Mouse (Mus musculus) splenic B cell, adult 2 months (primary cell): ENCODE data around the gene Itga11.
"Not testable (repeated sequence)": the region's sequence is repeated elsewhere in the genome, so short reads cannot be mapped to it uniquely, and the experiment has no call there.

Experiments used
- DNase-seq: peaks from one replicate; pipeline ENCODE4 v3.0.0-alpha.2; 2011; ENCODE audit warnings: low read depth, low spot score
- H3K27me3 ChIP-seq: 2 replicates; pipeline ENCODE4 v1.6.1; 2012; ENCODE audit warnings: mild to moderate bottlenecking, low read length, moderate library complexity, mixed read lengths; ENCODE audit not compliant: control insufficient read depth, poor library complexity, insufficient read depth, severe bottlenecking
- H3K36me3 ChIP-seq: 2 replicates; pipeline ENCODE4 v1.6.1; 2012; ENCODE audit warnings: mild to moderate bottlenecking, low read length, moderate library complexity, mixed read lengths; ENCODE audit not compliant: control insufficient read depth, poor library complexity, insufficient read depth, severe bottlenecking

Gene Itga11

GRCm38 (mm10) chr9:62677641-62678549 lies at the start of gene Itga11:
Gene Itga11, plus strand, starts transcription at chr9:62677826.
- Histone ChIP-seq H3K36me3 (no peaks in the 10 kb centered on the region), H3K27me3 (no peaks in the 10 kb centered on the region)
- no peak for DNase-seq

- H3K36me3 ChIP-seq: no peaks in the 10 kb centered on the region
- no peak for DNase-seq
- no peaks in the 10 kb centered on the region for H3K27me3 ChIP-seq
Measured at GRCm38 (mm10) chr9:62630631-62631240, 46.9 kb upstream of the Itga11 start.

DNA sequence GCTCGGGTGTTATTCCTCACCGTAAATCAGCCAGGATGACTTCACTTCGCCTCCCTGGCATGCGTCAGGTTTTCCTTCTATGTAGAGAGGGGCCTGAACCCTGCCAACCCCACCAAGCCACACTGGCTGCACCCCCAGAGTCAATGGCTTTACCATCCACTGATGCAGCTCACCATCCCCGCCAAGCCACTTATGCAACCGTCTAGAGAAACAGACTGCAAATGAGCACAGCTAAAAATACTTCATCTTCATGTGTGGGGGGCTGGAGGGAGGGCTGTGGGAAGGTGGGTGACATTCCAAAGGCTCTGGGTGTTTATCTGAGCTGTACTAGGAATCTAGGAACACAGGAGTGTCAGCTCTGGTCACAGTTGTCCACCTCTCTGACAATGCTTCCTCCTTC lies 45.2 kb upstream of the Itga11 start:
- no peaks in the 10 kb centered on the region for H3K27me3 ChIP-seq
- DNase-seq: no peak
- H3K36me3 ChIP-seq: no peaks in the 10 kb centered on the region

DNA sequence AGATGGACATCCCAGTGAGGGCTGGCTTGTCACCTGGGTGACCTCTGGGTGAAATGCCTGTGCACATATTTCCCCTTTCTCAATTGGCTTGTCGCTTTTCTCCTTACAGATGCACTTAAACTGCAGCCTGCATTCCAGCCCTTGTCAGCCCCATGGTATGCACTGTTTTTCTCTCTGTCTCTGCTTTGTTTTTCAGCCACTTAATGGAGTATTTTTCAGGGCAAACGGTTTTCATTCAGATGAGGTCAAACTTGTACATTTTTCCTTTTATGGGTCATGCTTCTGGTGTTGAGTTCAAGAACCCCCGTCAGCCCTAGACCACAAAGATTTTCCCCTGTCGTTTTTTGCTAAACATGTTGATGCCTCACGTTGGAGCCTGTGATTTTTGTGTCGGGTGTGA lies 39.6 kb upstream of the Itga11 start:
- no peak for DNase-seq
- Histone ChIP-seq H3K27me3 (no peaks in the 10 kb centered on the region), H3K36me3 (no peaks in the 10 kb centered on the region)

GRCm38 (mm10) chr9:62639686-62640085 lies 37.9 kb upstream of the Itga11 start:
- Histone ChIP-seq H3K27me3 (no peaks in the 10 kb centered on the region), H3K36me3 (no peaks in the 10 kb centered on the region)
- no peak for DNase-seq

DNA sequence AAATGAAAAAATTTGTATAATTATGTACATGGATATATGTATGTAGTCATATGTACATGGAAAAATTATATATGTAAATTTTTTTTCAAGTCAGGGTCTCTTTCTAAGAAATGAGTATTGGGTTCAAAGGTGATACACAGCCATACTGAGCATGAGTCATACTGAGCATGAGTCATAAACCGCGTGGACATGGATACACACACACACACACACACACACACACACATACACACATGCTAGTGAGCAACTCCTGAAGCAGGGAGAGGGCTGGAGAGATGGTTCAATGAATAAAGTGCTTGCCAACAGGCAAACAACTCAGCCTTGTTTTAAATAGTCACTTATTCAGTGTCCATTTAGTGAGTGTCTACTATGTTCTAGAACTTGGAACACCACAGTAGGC lies 37.4 kb upstream of the Itga11 start:
- no peaks in the 10 kb centered on the region for H3K36me3 ChIP-seq
- DNase-seq: no peak
- no peaks in the 10 kb centered on the region for H3K27me3 ChIP-seq

- Histone ChIP-seq H3K27me3 (no peaks in the 10 kb centered on the region), H3K36me3 (no peaks in the 10 kb centered on the region)
- no peak for DNase-seq
Measured at GRCm38 (mm10) chr9:62645716-62646400, 31.8 kb upstream of the Itga11 start.

DNA sequence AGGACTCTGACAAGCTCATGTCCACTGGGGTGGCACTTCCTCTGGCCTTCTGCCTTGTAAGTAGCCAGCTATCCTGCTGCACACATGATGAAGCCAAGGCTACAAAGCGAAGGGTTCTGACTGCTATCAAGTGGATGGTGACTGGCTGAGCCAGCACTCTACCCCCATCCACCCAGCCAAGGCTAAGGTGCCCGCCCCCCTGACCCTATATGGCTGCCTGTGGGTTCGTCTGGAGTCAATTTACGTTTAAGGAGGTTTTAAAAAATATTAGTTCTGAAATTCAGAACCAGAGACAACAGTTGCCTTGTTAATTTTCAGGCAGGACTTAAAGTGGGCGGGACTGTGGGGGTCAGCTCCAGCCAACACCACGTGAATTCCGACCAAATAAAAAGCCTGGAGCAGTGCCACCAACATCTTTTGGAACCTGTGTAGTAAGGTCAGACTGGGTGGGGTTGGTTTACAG lies 30.9 kb upstream of the Itga11 start:
- DNase-seq: no peak
- Histone ChIP-seq H3K27me3 (no peaks in the 10 kb centered on the region), H3K36me3 (no peaks in the 10 kb centered on the region)

- H3K36me3 ChIP-seq: no peaks in the 10 kb centered on the region
- H3K27me3 ChIP-seq: no peaks in the 10 kb centered on the region
- DNase-seq: no peak
Measured at GRCm38 (mm10) chr9:62649444-62649843, 28.2 kb upstream of the Itga11 start.

DNA sequence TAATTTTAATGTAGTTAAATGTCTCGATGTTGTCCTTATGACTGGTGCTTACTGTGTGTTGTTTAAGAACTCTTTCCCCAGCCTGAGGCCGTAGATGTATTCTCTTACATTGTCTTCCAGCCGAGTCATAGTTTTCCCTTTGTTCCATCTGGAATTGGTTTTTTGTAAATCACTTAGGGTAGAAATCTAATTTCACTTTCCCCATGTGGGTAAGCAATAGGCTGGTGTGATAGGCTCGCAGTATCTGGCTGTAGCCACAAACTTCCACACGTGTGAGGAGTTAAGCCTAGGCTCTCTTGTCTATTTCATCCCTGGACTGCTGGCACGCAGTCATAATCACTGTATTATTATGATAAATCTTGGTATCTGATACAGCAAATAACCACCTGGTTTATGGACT lies 26.9 kb upstream of the Itga11 start:
- H3K36me3 ChIP-seq: no peaks in the 10 kb centered on the region
- DNase-seq: no peak
- H3K27me3 ChIP-seq: no peaks in the 10 kb centered on the region

DNA sequence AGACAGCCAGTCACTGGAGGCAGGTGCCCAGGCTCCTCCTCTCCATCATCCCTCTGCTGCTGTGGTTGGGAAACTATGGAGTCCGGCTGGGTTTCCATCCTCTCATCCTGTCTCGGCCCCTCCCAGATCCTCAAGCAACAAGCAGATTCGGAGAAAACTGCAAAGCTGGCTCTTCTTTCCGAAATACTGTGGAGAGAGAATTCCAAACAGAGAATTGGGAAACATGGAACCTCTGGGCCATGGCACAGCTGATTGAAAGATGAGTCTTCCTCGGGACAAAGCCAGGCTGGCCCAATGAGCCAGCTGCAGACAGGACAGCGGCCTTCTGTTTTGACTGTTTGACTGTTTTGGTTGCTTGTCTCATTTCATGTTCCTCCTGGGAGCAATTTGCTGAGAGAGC lies 23.3 kb upstream of the Itga11 start:
- H3K36me3 ChIP-seq: no peaks in the 10 kb centered on the region
- DNase-seq: no peak
- H3K27me3 ChIP-seq: no peaks in the 10 kb centered on the region

GRCm38 (mm10) chr9:62658016-62658415 lies 19.6 kb upstream of the Itga11 start:
- H3K27me3 ChIP-seq: no peaks in the 10 kb centered on the region
- no peaks in the 10 kb centered on the region for H3K36me3 ChIP-seq
- DNase-seq: no peak

GRCm38 (mm10) chr9:62659026-62659425 lies 18.6 kb upstream of the Itga11 start:
- Histone ChIP-seq H3K27me3 (no peaks in the 10 kb centered on the region), H3K36me3 (no peaks in the 10 kb centered on the region)
- DNase-seq: no peak

- not testable (repeated sequence) for DNase-seq, H3K27me3 ChIP-seq, H3K36me3 ChIP-seq
Measured at GRCm38 (mm10) chr9:62660971-62661370, 16.7 kb upstream of the Itga11 start.

GRCm38 (mm10) chr9:62663443-62663842 lies 14.2 kb upstream of the Itga11 start:
- Histone ChIP-seq H3K27me3 (no peaks in the 10 kb centered on the region), H3K36me3 (no peaks in the 10 kb centered on the region)
- no peak for DNase-seq
